Mouse (Mus musculus): Measurements from ENCODE around the gene Dpep1. TPM values are rescaled to one million over a fixed set of nuclear protein-coding genes. Genes with fewer than 3 reads are reported as not detected.
"Not testable (repeated sequence)": the region's sequence is repeated elsewhere in the genome, so short reads cannot be mapped to it uniquely, and the experiment has no call there.

Gene Dpep1
- 2.7 and 3.7 TPM in 2 replicates for polyA plus RNA-seq (2015; fragmentation: Nextera tagmentation; extraction: Ambion mirVana)

DNA sequence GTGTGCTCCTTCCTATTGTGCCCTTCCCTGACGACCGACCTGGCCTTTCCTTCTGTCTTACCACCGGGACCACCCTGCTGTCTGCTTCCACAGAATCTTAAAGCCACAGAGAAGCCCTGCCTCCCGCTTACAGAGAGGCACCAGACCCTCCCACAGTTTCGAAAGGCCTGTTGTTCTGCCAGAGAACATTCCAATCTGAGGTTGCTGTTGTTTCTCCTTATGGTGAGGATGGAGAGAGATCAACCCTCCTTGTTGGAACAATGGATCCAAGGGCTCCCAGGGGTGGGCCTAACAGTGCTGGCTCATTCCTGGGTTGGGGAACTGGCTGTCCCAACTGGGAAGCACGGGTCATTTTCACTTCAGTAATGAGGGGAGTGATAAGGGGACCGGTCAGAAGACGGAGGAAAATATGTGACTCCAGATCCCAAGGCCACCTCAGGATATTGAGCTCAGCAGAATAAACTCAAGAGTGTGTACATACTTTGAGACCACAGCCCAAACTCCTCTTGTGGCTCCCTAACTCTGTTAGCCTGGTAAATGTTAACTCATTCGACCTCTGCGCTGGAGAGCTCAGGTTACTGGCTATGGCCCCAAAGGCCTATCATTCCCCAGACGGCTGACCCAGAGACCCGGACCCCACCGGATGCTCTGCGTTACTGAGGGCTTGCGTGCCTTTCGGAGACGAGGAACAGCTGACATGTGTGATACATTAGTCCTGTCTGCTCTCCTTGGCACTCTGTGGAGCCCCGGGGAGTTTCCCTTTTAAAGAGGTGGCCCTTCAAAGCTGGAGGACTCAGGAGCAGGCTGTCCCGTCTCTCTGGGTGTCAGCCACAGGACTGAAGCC is at the start of gene Dpep1:
Gene Dpep1, plus strand, starts transcription at position 677 of the 844 bp plus-strand sequence.
- DNase-seq (ENCODE audit: low spot score), result no peak

DNA sequence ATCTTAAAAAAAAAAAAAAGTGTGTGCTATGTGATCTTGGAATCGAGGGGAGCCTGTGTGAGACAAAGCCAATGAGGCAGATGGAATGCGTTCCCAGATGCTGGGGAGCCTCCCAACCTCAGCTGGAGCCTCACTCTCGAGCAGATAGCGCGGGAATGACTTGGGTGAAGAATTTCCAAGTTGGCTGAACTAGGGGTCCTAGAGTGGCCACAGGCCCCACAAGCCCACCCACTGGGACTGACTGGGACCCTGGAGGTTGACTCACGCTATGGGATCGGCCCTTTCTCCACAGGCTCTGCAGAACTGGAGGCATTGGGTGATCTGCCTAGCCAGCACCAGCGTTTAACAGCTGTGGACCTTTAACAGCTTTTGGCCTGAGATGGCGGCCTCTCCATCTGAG is 49.8 kb upstream of the Dpep1 start:
- DNase-seq (ENCODE audit: low spot score), result no peak

DNA sequence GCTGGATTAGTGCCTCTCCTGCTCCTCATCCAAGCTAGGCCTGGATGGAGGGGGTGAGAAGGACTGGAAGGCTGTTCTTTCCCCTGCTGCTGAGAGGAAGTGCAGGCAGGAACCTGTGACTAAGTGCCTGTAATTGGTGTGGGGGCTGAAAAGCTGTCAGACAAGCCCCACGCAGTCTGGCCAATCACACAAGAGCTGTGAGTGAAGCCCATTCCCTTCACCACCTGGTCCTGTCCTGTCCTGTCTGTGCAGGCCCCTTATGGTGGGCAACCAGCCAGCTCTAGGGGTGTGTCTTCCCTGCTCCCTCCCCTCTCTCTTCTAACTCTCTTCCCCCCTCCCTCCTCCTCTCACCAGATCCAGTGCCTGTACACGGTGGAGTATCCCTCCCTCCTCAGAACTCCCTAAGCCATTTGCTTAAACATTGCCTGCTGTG is 48.4 kb upstream of the Dpep1 start:
- DNase-seq (ENCODE audit: low spot score), result peak; percentile 10

DNA sequence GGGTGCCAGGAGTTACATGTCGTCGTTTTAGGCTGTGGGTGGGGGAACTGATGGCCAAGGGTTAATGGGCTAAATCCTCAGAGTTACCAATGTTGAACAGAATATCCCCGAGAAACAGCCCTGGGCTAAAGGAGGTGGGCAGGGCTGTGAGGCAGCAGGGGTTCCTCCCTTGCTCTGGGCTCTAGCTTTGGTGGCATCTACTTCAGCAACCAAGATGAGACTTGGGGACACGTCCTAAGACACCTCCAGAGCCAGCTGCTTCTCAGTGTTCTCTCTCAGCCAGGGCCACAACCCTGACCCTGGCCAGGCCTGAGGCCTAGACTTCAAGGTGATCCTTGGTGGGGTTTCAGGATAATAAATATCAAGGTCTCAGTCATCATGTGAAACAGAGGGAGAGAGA is 47.3 kb upstream of the Dpep1 start:
- no peak for DNase-seq (ENCODE audit: low spot score)

GRCm38 (mm10) chr8:123141741-123142462 is 44.1 kb upstream of the Dpep1 start:
- no peak for DNase-seq (ENCODE audit: low spot score)

DNA sequence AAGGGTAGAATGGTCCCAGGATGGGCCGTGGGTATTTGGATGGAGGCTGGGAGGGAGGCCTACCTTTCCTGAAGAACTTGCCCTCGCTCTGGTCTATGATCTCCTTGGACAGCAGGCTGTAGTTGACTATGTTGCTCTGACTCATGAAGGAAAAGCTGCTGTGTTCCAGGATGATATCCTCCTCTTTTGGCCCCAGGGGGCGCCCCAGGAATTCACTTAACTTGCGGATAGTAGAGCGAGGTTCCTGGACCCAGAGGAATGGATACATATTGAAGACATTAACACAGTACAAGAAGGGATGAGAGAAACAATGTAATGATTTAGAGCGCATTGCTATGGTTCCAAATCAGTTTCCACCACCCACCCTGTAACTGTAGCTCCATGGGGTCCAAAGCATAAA is 40.8 kb upstream of the Dpep1 start:
- DNase-seq (ENCODE audit: low spot score), result no peak

GRCm38 (mm10) chr8:123146390-123146789 is 39.7 kb upstream of the Dpep1 start:
- DNase-seq (ENCODE audit: low spot score), result no peak

- DNase-seq (ENCODE audit: low spot score), result no peak
Measured at GRCm38 (mm10) chr8:123150737-123151171, 35.3 kb upstream of the Dpep1 start.

- DNase-seq (ENCODE audit: low spot score), result no peak
Measured at GRCm38 (mm10) chr8:123155177-123155576, 30.9 kb upstream of the Dpep1 start.

GRCm38 (mm10) chr8:123156070-123156773 is 29.8 kb upstream of the Dpep1 start:
- no peak for DNase-seq (ENCODE audit: low spot score)

- no peak for DNase-seq (ENCODE audit: low spot score)
Measured at GRCm38 (mm10) chr8:123157888-123158465, 28.1 kb upstream of the Dpep1 start, which contains the start of gene Sult5a1. Gene Sult5a1, minus strand, starts transcription at chr8:123158315.

GRCm38 (mm10) chr8:123181391-123181790 is 4.7 kb upstream of the Dpep1 start:
- DNase-seq (ENCODE audit: low spot score), result no peak

GRCm38 (mm10) chr8:123188006-123188405 is 2.0 kb downstream of the Dpep1 start:
- DNase-seq (ENCODE audit: low spot score), result no peak

DNA sequence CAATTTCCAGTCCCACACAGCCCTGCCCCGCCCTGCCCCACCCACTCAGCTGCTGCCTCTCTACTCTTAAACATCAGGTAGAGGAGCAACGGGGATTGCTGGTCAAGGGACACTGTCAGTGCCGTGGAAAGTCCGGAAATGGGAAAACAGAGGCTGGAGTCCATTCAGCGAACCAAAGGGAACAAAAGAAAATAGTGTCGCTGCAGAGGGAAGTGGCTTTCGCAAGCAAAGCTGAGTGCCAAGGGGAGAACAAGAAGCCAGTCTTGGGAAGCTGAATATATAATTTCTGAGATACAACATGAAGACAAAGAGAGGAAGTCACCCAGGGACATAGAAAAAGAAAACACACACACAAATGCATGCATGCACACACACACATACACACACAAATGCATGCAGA is 2.8 kb downstream of the Dpep1 start:
- DNase-seq (ENCODE audit: low spot score), result no peak

DNA sequence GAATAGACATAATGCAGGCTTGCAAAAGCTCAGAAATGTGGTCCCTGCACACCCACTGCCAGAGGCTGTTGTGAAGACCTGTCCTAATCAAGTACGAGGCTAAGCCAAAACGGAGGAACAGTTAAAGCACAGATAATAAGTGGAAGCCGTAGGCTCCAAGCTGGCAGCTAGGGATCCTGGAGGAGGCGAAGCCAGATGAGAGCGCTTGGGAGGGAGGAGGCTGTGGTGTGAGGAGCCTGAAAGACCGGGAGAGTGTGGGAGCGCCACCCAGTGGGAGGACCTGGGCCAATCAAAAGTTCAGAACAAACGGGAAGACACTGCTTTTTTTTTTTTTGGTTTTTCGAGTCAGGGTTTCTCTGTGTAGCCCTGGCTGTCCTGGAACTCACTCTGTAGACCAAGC is 4.6 kb downstream of the Dpep1 start:
- DNase-seq (ENCODE audit: low spot score), result peak; percentile 54

GRCm38 (mm10) chr8:123191908-123192307 is 5.9 kb downstream of the Dpep1 start:
- no peak for DNase-seq (ENCODE audit: low spot score)

- DNase-seq (ENCODE audit: low spot score), result no peak
Measured at GRCm38 (mm10) chr8:123193771-123194170, 7.7 kb downstream of the Dpep1 start.

DNA sequence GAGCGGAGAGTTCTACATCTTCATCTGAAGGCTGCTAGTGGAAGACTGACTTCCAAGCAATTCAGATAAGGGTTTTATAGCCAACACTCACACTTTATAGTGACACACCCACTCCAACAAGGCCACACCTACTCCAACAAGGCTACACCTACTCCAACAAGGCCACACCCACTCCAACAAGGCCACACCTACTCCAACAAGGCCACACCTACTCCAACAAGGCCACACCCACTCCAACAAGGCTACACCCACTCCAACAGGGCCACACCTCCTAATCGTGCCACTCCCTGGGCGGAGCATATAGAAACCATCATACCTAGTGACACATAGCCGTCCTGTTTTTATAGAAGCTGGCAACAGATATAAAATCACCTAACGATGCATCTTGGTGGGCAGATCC is 11.0 kb downstream of the Dpep1 start:
- not testable (repeated sequence) for DNase-seq (ENCODE audit: low spot score)

- DNase-seq (ENCODE audit: low spot score), result no peak
Measured at GRCm38 (mm10) chr8:123199864-123200263, 13.8 kb downstream of the Dpep1 start.

- peak; percentile 52 for DNase-seq (ENCODE audit: low spot score)
Measured at GRCm38 (mm10) chr8:123202288-123202687, 16.2 kb downstream of the Dpep1 start.

GRCm38 (mm10) chr8:123203571-123203970 is 17.5 kb downstream of the Dpep1 start:
- DNase-seq (ENCODE audit: low spot score), result peak; percentile 9
